Mouse (Mus musculus): ENCODE measurements around the gene Dcps.
A peak's percentile ranks its signal among the peaks of the same experiment; 100 is the strongest.

Gene Dcps

GRCm38 (mm10) chr9:35108066-35108465, 67.8 kb downstream of the Dcps start:
- peak; percentile 61 for DNase-seq

GRCm38 (mm10) chr9:35107396-35107795, 68.5 kb downstream of the Dcps start:
- DNase-seq = no peak

- no peak for DNase-seq
Observed at GRCm38 (mm10) chr9:35105884-35106880, 69.7 kb downstream of the Dcps start.

GRCm38 (mm10) chr9:35105438-35105837, 70.4 kb downstream of the Dcps start:
- no peak for DNase-seq

- no peak for DNase-seq
Observed at GRCm38 (mm10) chr9:35104711-35105110, 71.2 kb downstream of the Dcps start.

GRCm38 (mm10) chr9:35098762-35099161, 77.1 kb downstream of the Dcps start:
- no peak for DNase-seq

GRCm38 (mm10) chr9:35097901-35098300, 78.0 kb downstream of the Dcps start:
- no peak for DNase-seq

GRCm38 (mm10) chr9:35095726-35096125, 80.1 kb downstream of the Dcps start:
- DNase-seq = no peak

GRCm38 (mm10) chr9:35093350-35093749, 82.5 kb downstream of the Dcps start:
- no peak for DNase-seq

- DNase-seq = no peak
Observed at GRCm38 (mm10) chr9:35092904-35093303, 83.0 kb downstream of the Dcps start.
